Mouse (Mus musculus) retina, adult 2 months (tissue): Measurements from ENCODE around the gene Csrp3.

Source experiments
- DNase-seq: peaks from one replicate; pipeline ENCODE4 v3.0.0-alpha.2; 2012; ENCODE audit warnings: low read depth, low spot score

Gene Csrp3

DNA sequence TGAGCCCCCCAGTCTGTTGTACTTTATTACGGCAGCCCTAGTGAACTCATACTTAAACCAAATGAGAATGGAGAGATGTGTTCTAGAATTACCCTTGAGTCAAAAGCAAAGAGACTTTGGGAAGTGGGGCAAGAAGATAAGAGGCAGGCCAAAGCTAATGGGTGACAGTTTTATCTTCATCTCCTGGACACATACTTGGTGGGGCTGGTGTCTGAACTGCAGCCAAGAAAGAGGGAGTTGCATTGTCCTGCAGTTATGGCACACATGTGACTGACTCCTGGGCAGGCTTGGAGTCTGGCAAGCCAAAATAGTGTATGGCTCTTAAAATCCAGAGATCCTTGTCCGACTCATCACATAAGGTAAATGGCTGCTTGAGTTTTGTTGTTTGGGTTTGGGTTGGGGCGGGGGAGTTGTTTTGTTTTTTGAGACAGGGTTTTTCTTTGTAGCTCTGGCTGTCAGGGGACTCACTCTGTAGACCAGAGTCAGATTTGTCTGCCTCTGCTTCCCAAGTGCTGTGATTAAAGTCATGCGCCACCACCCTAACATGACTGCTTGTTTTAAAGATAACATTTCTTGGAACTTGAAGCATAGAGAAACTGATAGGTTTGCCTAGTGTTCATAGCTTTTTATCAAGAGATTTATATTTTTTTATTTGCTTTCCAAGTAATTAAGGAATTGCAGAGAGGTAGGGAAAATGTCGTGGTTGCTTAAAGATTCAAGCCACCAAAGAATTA, 18.5 kb downstream of the Csrp3 start:
- DNase-seq, result no peak

DNA sequence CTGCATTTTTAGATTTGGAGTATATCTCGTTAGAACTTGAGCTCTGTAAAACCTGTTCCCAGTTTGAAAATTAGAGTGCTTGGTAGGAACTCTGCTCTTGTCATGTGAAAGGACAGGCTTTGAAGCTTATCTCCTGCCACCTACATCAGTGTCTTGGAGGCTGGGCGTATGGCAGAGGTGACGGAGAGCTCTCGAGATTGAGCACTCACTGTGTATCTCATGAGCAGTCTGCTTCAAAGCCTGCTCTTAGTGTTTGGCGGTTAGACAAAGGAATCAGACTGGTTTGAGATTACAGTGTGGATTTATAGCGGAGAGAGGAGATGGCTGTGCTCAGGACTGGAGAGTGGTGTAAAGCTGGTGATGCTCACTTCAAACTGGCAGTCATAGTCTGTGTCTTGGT, 22.7 kb downstream of the Csrp3 start:
- DNase-seq, result no peak

DNA sequence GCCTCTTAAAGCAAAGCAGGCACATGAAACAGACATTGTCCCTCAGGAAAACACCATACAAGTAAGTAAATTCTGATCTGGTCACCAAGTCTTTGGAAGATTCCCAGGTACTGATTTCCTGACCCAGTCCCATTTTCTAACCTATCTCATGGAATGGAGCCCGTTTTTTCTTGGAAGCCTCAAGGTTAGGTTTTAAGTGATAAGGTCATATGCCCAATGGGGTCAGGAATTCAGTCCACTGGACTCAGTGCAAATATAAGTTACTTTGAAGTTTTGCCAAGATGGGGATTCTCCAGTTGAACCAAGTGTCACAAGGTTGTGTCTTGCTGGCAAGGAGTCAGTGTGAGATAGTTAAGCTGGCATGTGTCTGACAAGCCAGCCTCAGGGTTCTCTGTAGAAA, 23.2 kb downstream of the Csrp3 start:
- no peak for DNase-seq

DNA sequence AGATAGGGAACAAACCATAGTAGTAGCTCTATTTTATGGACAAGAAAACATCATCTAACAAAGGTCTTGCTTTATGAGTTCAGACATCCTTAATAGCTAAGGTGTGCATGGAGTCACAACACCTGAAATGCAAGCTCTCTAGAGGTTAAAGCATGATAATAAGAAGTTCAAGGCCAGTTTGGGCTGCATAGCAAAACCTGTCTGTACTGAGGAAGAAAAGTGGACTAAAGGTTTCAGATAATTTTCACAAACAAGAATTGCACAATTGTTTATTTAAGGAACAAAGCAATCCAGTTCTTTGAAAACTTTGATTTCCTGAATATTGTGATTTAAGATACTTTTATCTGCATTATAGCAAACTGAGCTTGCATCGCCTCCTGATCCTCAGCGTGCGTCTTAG, 24.2 kb downstream of the Csrp3 start:
- no peak for DNase-seq

DNA sequence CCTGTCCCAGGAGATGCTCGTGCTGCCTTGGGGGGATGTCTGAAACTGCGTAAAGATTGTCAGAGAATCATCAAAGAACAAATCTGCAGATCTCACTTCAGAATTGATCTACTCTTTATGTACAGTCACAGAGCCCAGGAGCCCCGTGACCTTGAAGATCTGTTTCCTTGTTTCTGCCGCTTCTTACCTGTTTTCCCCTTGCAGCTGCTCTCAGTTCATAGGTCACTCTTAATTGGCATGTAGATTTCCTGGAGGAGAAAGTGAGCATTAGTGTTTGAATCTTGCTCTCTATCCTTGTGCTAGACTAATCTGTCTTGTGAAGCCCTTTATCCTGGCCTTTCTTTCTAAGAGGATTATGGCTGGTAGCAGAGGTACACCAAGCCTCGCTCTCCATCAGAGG, 26.2 kb downstream of the Csrp3 start:
- no peak for DNase-seq

DNA sequence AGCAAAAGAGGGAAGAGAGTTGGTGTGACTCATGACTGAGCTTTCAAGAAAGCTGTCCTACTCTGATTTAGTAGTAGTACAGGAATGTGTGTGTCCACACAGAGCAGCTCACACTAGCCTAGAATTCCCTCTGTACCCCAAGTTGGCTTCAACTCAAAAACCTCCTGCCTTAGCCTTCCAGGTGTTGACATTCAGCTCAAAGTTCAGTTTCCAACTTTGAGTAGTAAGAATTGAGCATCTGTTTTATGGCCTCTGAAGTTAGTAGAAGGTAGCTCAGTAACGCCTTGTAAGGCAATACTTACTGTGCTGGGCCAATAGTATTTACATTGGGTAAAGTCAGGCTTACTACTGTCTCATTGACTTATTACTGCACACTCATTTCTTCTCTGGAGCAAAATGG, 34.2 kb downstream of the Csrp3 start:
- DNase-seq, result no peak

DNA sequence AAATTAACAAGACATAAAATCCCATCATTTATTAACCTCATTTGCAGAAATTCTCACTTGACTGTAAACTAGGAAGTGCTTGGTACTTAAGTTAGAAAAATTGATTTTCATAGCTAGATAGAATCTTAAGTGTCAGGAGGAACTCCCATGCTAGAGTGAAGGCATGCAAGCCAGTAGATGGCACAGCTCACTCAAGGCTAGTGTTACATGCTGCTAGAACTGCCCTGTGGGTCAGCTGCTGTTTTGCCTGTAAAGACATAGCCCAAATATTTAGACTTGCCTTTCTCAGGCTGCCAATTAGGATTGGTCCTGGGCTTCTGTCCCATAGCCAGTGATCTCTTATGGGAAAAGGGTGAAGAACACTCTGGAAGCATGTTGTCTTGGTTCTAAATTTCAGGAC, 35.5 kb downstream of the Csrp3 start:
- DNase-seq, result no peak

DNA sequence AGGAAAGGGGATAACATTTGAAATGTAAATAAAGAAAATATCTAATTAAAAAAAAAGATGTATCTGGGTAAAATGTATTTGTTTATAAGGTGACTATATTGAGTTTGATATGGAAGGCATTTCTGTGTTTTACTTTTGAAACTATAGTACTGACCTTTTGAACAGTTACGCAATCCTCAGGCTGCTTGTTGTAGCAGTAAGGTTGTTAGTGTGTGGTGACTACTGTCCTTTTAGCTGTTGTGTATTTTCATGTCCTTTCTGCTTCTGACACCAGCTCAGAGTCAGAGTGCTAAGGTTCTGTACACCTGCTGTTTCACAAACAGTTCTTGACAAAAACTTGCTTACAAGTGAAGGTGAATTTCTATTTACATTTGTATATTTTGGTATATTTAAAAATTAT, 37.2 kb downstream of the Csrp3 start:
- DNase-seq, result no peak

DNA sequence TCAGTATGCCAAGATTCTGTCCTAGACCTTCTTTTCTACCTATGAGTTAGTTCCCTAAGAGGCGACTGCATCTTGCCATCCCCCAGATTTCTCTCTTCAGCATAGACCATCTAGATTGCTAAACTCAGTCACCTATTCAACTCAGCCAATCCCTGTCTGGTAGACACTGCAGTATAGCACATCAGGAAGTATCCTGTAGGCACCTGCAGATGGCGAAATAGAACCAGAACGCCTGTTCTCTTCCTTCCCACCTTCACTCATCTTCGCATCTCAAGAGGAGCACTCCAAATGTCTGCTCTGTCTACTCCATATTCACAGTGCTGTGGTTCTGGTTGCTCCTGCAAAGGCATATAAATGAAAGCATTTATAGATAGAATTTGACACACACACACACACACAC, 41.2 kb downstream of the Csrp3 start:
- DNase-seq, result no peak

DNA sequence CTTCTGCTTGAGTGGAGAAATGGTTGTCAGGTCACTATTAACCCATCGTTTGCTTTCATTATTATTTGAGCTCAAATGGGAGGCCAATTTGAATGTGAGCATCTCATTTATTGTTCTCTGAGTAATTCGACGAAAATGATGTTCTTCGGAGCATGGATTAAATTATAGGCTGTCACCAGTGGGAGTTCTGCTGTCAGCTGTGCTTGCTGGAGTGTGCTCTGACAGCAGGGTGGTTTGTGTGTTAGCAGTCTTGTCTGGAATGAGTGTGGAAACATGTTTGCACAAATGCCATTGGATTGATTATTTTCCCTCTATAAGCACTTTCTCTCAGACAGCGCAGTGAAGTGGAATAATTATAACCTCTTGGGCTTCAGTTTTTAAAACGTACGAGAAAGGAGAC, 44.5 kb downstream of the Csrp3 start:
- DNase-seq, result no peak

DNA sequence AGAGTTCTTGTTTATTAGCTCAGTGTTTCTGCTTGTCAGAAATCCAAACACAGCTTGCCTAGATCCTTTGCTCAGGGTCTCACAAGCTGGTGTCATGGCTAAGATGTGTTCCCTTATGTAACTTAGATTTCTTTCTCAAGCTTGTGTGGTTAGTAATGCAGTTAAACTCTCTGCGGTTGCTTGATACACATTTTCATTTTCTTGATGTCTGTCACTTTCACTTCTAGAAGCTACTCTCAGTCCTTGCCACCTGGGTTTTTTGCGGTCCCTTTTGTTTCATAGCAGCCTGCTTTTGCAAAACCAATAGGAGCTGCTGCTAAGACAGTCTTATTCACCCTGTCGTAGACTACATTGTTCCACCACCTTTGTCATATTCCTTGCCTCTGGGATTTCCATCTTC, 52.7 kb downstream of the Csrp3 start:
- DNase-seq, result no peak

DNA sequence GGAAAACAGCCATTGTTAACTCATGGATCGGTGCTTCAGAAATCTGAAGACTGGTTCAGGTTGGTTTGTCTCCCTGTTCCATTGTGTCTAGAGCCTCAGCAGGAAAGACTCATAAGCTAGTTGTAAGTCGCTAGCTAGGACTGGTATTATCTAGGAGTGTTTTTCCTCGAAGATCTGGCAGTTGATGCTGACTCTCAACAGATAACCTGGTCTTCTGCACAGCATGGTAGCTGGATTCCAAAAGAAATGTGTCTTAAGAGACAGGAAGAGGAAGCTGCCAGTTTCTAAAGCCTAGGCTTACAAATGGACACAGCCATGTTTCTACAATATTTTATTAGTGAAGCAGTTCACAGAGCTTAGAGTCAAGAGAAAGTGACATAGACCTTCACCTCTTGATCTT, 56.4 kb downstream of the Csrp3 start:
- no peak for DNase-seq

DNA sequence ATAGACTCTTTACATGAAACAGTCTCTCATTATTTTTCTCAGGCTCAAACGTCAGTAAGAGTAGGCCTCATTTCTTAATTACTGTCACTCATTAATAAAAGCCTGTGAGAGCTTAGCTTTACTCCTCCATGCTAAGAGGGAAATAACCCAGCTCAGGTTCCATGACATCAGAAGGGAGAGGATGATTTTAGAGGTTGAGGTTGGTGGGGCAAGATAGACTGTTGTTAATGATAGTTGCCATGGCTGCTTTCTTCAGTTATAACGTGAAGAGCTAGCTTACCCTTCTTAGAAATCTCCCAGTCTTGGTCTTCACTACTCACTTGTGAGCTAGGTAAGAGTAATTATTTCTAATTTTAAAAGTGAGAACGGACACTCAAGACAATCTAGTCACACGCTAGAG, 57.7 kb downstream of the Csrp3 start:
- no peak for DNase-seq

DNA sequence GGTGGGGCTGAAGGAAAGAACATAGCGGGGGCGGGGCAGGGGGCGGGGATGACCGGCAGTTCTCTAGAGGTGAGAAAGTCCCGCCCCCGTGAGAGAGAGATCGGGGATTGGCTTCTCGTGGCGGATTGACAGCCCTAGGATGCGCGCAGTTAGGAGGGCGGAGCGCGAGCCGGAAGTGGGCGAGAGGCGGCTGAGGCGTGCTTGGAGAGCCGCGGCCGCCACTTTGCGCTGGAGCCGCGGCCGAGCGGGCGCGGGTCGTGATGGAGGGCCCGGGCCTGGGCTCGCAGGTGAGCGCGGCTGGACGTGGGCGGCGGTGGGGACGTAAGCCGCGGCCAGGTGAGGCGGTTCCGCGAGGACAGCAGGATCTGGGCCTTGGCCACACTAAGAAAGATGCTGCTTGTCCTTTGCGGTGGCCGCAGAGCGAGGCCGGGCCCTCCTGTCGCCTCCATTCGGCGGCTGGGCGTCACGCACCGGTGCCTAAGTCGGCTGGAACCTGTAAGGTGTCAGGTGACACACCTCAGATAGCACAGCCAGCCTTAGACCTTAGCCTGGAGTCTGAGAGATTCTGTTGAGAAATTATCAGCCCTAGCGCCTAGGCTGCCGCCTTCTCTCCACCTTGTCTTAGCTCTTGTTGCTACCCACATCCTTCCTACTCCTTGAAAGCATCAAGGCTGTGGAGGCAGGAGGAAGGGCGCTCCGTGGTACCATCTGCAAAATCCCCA, 58.8 kb downstream of the Csrp3 start, which contains the start of gene Zdhhc13:
Gene Zdhhc13 (plus strand): TSS at position 153 of the 722 bp plus-strand sequence.
- DNase-seq, result peak; percentile 82

DNA sequence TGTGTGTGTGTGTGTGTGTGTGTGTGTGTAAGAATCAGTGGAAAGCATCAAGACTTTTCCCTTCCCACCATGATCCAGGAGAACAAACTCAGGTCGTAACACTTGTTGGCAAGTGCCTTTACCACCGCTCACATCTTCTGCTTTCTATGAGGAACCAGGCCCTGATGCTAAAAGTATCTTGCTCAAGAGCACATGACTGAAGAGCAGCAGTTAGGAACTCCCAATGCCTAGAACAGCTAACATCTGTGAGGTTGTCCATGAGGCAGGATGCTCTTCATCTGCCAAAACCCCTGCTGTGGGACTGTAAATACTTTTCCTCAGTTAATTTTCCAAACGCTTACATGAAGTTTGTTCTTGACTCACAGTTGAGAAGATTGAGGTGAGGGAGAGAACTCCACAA, 59.5 kb downstream of the Csrp3 start:
- DNase-seq, result no peak

DNA sequence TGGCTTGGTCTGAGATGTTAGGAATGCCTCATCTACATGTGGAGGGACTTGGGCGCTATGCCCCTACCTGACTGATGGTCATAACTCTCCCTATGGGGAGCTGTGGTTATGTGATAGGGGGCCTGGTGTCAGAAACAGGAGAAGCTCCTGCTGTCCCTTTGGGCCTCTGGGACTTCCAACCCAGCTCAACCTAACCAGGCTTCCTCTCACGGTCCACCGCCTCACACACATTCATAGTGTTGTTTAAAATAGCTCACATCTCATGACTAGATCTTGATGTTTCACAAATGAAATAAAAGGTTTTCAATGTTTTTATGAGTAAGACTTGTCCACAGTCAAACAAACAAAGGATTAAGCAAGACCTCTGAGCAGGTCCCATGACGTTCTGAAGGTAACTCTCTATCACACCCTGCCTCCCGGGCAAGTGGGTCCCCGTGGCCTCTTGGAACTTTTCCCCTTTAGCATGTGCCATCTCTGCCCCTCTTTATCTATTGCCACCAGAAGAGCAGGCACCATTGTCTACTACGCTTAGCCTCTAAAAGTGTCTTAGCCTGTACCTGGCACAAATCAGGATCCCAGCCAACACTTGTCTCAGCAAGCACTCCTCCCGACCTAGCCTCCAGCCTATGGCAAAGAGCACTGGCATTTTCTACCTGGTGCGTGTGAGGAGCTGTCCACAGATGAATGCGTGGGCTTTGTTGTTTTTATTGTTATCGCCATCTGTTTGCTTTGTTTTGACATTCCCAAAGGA, 62.9 kb downstream of the Csrp3 start:
- DNase-seq, result no peak

DNA sequence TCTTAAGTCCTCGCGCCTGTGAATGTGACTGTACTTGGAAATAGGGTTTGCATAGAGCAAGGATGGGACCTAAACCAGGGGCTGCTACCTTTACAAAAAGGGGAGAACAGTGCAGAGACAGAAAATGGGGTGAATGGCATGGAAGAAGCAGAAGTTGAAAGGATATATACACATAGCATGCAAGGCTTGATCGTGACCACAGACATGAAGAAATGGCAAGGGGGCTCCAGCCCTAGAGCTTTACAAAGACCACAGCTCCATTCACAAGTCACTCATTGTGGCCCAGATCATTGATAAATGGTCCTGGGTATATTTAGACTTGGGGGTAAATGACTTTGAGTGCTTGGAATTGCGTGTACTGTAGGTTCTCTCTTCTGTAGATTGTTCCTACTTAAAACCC, 65.4 kb downstream of the Csrp3 start:
- no peak for DNase-seq
